In the genomic region with DNA sequence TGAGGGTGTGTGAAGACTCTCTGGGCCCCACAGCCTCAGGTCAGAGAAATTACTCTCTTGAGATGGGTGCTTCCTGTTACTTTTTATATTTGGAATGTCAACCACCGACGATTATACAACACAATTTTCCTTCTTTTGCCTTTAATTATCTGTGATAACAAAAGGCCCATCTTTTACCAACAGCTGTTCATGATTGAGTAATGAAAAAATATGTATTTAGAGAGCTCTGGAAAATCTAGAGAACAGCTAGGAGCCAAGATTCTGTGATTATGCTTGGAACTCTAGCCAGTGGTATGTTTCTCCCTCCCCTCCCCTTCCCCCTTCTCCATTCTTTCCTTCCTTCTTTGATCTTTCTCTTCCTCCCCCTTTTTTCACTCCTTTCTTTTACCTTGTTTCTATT, we compare ENCODE assay signal across 17 mouse cellular contexts.
"Had no signal": no experiment of that assay in that cellular context is flagged by ENCODE, and none has a peak within 500 bp of the region (broad histone marks: within the 10 kb centered on the region; RNA-seq: fewer than 3 reads in every experiment).

No protein-coding gene starts in this region.

- DNase-seq: midbrain, embryonic 14.5 days; retina, postnatal 1 day; right cerebral cortex, adult 18-20 months; right cerebral cortex, postnatal 25 days; right cerebral cortex, postnatal 4 days; spleen, adult 18-20 months; thymus, adult 18-20 months; thymus, postnatal 14 days; thymus, postnatal 36 days had no signal

- H3K4me3 ChIP-seq: liver, embryonic 12.5 days; midbrain, embryonic 10.5 days; midbrain, embryonic 12.5 days; myocyte; neural tube, embryonic 13.5 days; neural tube, embryonic 15.5 days had no signal

- H3K27me3 ChIP-seq: liver, embryonic 12.5 days; midbrain, embryonic 12.5 days; neural tube, embryonic 13.5 days; neural tube, embryonic 15.5 days had no signal

- H3K9me3 ChIP-seq: liver, embryonic 12.5 days; midbrain, embryonic 10.5 days; midbrain, embryonic 12.5 days; neural tube, embryonic 13.5 days; neural tube, embryonic 15.5 days had no signal

- H3K9ac ChIP-seq: liver, embryonic 12.5 days; liver, embryonic 14.5 days; midbrain, embryonic 12.5 days; neural tube, embryonic 13.5 days; neural tube, embryonic 15.5 days had no signal

- H3K27ac ChIP-seq: liver, embryonic 12.5 days; liver, embryonic 14.5 days; midbrain, embryonic 10.5 days; midbrain, embryonic 12.5 days; neural tube, embryonic 13.5 days; neural tube, embryonic 15.5 days had no signal

- H3K4me1 ChIP-seq: liver, embryonic 12.5 days; midbrain, embryonic 10.5 days; midbrain, embryonic 12.5 days; neural tube, embryonic 15.5 days had no signal

- H3K4me2 ChIP-seq: liver, embryonic 12.5 days; midbrain, embryonic 12.5 days; neural tube, embryonic 13.5 days; neural tube, embryonic 15.5 days had no signal

- H3K36me3 ChIP-seq: liver, embryonic 12.5 days; midbrain, embryonic 10.5 days; midbrain, embryonic 12.5 days; neural tube, embryonic 13.5 days; neural tube, embryonic 15.5 days had no signal

- ATAC-seq: liver, embryonic 12.5 days; midbrain, embryonic 16.5 days had no signal
